Mouse (Mus musculus) thymus, postnatal 4 days (tissue): ENCODE data around the gene Rsad1.

Source experiments
- DNase-seq: peaks from one replicate; pipeline ENCODE4 v3.0.0; 2021

Gene Rsad1

GRCm38 (mm10) chr11:94548888-94549690 is at the start of gene Rsad1:
Gene Rsad1, minus strand, starts transcription at chr11:94549255.
- DNase-seq = peak; percentile 97

- DNase-seq = no peak
Measured at GRCm38 (mm10) chr11:94598437-94599120, 49.5 kb upstream of the Rsad1 start.

- no peak for DNase-seq
Measured at GRCm38 (mm10) chr11:94597319-94597718, 48.3 kb upstream of the Rsad1 start.

- DNase-seq = peak; percentile 79
Measured at GRCm38 (mm10) chr11:94596311-94596852, 47.3 kb upstream of the Rsad1 start.

- no peak for DNase-seq
Measured at GRCm38 (mm10) chr11:94587511-94587910, 38.5 kb upstream of the Rsad1 start.

GRCm38 (mm10) chr11:94585091-94585490 is 36.0 kb upstream of the Rsad1 start:
- DNase-seq = no peak

GRCm38 (mm10) chr11:94580111-94580740 is 31.2 kb upstream of the Rsad1 start:
- DNase-seq = no peak

GRCm38 (mm10) chr11:94576361-94576760 is 27.3 kb upstream of the Rsad1 start:
- DNase-seq = no peak

GRCm38 (mm10) chr11:94575036-94575435 is 26.0 kb upstream of the Rsad1 start:
- no peak for DNase-seq

- DNase-seq = peak; percentile 32
Measured at GRCm38 (mm10) chr11:94574560-94574959, 25.5 kb upstream of the Rsad1 start.

- no peak for DNase-seq
Measured at GRCm38 (mm10) chr11:94571850-94572249, 22.8 kb upstream of the Rsad1 start.

GRCm38 (mm10) chr11:94570612-94571011 is 21.6 kb upstream of the Rsad1 start:
- peak; percentile 82 for DNase-seq

- no peak for DNase-seq
Measured at GRCm38 (mm10) chr11:94567326-94567725, 18.3 kb upstream of the Rsad1 start.

GRCm38 (mm10) chr11:94566534-94566933 is 17.5 kb upstream of the Rsad1 start:
- DNase-seq = no peak

GRCm38 (mm10) chr11:94565151-94565479 is 16.1 kb upstream of the Rsad1 start:
- DNase-seq = peak; percentile 64

- peak; percentile 63 for DNase-seq
Measured at GRCm38 (mm10) chr11:94564437-94565150, 15.5 kb upstream of the Rsad1 start, which contains the start of gene Chad. Gene Chad, plus strand, starts transcription at chr11:94565047.

- DNase-seq = no peak
Measured at GRCm38 (mm10) chr11:94563821-94564220, 14.8 kb upstream of the Rsad1 start.

- DNase-seq = peak; percentile 32
Measured at GRCm38 (mm10) chr11:94563383-94563782, 14.3 kb upstream of the Rsad1 start.

- DNase-seq = no peak
Measured at GRCm38 (mm10) chr11:94558226-94558625, 9.2 kb upstream of the Rsad1 start.

- no peak for DNase-seq
Measured at GRCm38 (mm10) chr11:94550442-94550744, 1.3 kb upstream of the Rsad1 start.

- DNase-seq = no peak
Measured at GRCm38 (mm10) chr11:94549691-94550441, 811 bp upstream of the Rsad1 start.
